Mouse (Mus musculus): ENCODE measurements at regions not wholly inside any gene's neighbourhood (a gene's known extent, or its start where the extent isn't known, plus 50 kb on each side); places are given as distances from the start of the nearest gene placed in this dataset.

DNA sequence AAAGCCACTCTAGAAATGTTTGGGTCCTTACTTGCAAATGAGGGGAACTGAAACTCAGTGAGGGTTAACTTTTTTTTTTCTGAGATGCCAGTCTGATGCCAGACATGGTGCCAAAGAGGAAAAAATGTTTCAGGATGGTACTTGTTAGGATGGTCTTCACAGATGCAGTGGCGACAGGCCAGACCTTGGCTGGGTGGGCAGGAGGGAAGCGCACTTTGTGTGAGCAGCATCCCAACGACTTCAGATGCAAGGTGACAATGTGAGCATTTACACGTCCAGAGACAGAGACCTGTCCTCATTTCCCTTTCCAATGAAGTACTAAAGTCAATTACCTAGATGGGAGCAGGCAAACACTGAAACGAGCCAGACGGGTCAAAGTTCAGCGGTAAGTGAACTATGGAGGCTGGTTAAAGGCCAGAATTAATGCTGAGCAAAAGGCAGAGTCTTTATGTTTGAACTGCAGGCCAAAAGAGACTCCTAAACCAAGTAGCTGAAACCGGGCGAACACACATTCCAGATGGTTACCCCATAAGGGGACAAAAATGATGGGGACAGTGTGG, 213.7 kb upstream of the Ccdc122 start:
- TF ChIP-seq CTCF (IDR thresholded peaks at IDR 0.05; ENCODE audit: low read depth) (no peak), EP300 (IDR thresholded peaks at IDR 0.05; ENCODE audit: low read depth) (no peak)
